In genomic region chr13:78194135-78194849, GRCm38 (mm10) we compare ENCODE assay signal across 10 mouse cellular contexts. TPM values are rescaled to one million over a fixed set of nuclear protein-coding genes. Genes with fewer than 3 reads are reported as not detected.
A peak's percentile ranks its signal among the peaks of the same experiment; 100 is the strongest.
DNase-seq lines count a peak whose midpoint lies in the region; ATAC-seq and TF ChIP-seq lines count a peak whose summit lies in the region.
"Had no signal": no experiment of that assay in that cellular context is flagged by ENCODE, and none has a peak within 500 bp of the region (broad histone marks: within the 10 kb centered on the region; RNA-seq: fewer than 3 reads in every experiment).

No protein-coding gene starts in this region.

- H3K27ac ChIP-seq in heart, embryonic 15.5 days, result no peak overlapping the region
- peak overlapping the region; percentile 100 for H3K27ac ChIP-seq in forebrain, embryonic 10.5 days
- no peak overlapping the region for H3K27ac ChIP-seq in limb, embryonic 13.5 days

- ATAC-seq in heart, embryonic 15.5 days (replicated peaks; ENCODE audit: insufficient number of reproducible peaks, insufficient read depth, low FRiP score, low read depth), result no peak
- ATAC-seq in limb, embryonic 13.5 days (ENCODE audit: low FRiP score, low read depth), result no peak
- ATAC-seq in CD4-positive, CD25-positive, alpha-beta regulatory T cell, adult 4 months, result no peak

- no peak overlapping the region for H3K9ac ChIP-seq in heart, embryonic 15.5 days
- H3K9ac ChIP-seq in limb, embryonic 13.5 days, result peak overlapping the region; percentile 14; the same call in 1 of the 2 replicates

- no peak for TF ChIP-seq CTCF in E14TG2a.4 (conservative IDR thresholded peaks at IDR 0.05; ENCODE audit: low read length)

- peaks cover 17% of the 10 kb centered on the region for H3K4me1 ChIP-seq in heart, embryonic 15.5 days (replicated peaks)
- peaks cover 13% of the 10 kb centered on the region for H3K4me1 ChIP-seq in E14TG2a.4 (replicated peaks; ENCODE audit: low read depth, low read length)
- peaks cover 62% of the 10 kb centered on the region for H3K4me1 ChIP-seq in forebrain, embryonic 10.5 days
- H3K4me1 ChIP-seq in limb, embryonic 13.5 days, result peaks cover 25% of the 10 kb centered on the region

- H3K27me3 ChIP-seq in heart, embryonic 15.5 days, result peaks cover 73% of the 10 kb centered on the region
- H3K27me3 ChIP-seq in E14TG2a.4 (ENCODE audit: insufficient read depth, low read length), result peaks cover 83% of the 10 kb centered on the region
- peaks cover 72% of the 10 kb centered on the region for H3K27me3 ChIP-seq in forebrain, embryonic 10.5 days (ENCODE audit: poor library complexity, severe bottlenecking)
- H3K27me3 ChIP-seq in limb, embryonic 13.5 days, result peaks cover 86% of the 10 kb centered on the region

- H3K9me3 ChIP-seq in heart, embryonic 15.5 days (replicated peaks), result no peaks in the 10 kb centered on the region
- H3K9me3 ChIP-seq in E14TG2a.4 (ENCODE audit: low read length), result no peaks in the 10 kb centered on the region
- no peaks in the 10 kb centered on the region for H3K9me3 ChIP-seq in forebrain, embryonic 10.5 days
- no peaks in the 10 kb centered on the region for H3K9me3 ChIP-seq in limb, embryonic 13.5 days

- 25% methylated on average over 26 of the region's 26 CpGs for WGBS in heart, embryonic 15.5 days
- WGBS in forebrain, embryonic 10.5 days, result 4% methylated on average over 25 of the region's 26 CpGs
- 9% methylated on average over 17 of the region's 26 CpGs for WGBS in limb, embryonic 13.5 days

- intact Hi-C loops in heart, postnatal 10 days (cut with DNase I), result loop anchor here (10.0 kb wide), 1 partner anchor 1079 kb away; no protein-coding TSS in a partner anchor

- peak overlapping the region; percentile 67 for H3K4me2 ChIP-seq in heart, embryonic 15.5 days
- H3K4me2 ChIP-seq in limb, embryonic 13.5 days (replicated peaks), result peak overlapping the region; percentile 66

- no peak for DNase-seq in heart, postnatal 10 days
- no peak for DNase-seq in forebrain, embryonic 10.5 days (ENCODE audit: extremely low spot score, low spot score)
- DNase-seq in adrenal gland, postnatal 25 days, result no peak
- no peak for DNase-seq in gastrocnemius, adult 8-10 months (ENCODE audit: low spot score in 2 of 2)
- DNase-seq: layer of hippocampus, adult 9-11 months had no signal

- peak overlapping the region; percentile 45 for H3K4me3 ChIP-seq in heart, embryonic 15.5 days
- peak overlapping the region; percentile 67; the same call in 1 of the 2 replicates for H3K4me3 ChIP-seq in E14TG2a.4 (replicated peaks; ENCODE audit: low read length)
- peak overlapping the region; percentile 96 for H3K4me3 ChIP-seq in forebrain, embryonic 10.5 days
- H3K4me3 ChIP-seq in limb, embryonic 13.5 days, result peak overlapping the region; percentile 41
- H3K4me3 ChIP-seq: myocyte had no signal

- no peaks in the 10 kb centered on the region for H3K36me3 ChIP-seq in heart, embryonic 15.5 days
- H3K36me3 ChIP-seq in E14TG2a.4 (ENCODE audit: insufficient read depth, low read length), result no peaks in the 10 kb centered on the region
- H3K36me3 ChIP-seq in forebrain, embryonic 10.5 days (replicated peaks), result peaks cover 72% of the 10 kb centered on the region
- no peaks in the 10 kb centered on the region for H3K36me3 ChIP-seq in limb, embryonic 13.5 days

RNA-seq across cellular contexts. Expression of gene Nr2f1, which starts 5.3 kb away (rescaled TPM):
- 3.2 and 4.5 TPM in 2 replicates for polyA plus RNA-seq in heart, embryonic 15.5 days (2015; fragmentation: Nextera tagmentation; extraction: Ambion mirVana)
- 1 to 10 TPM; 6.2 to 6.7 TPM for total RNA-seq in heart, postnatal 10 days (2021)
- 64.9 and 66.1 TPM in 2 replicates for polyA plus RNA-seq in forebrain, embryonic 10.5 days (2016; fragmentation: Nextera tagmentation; extraction: Ambion mirVana)
- 3.0 and 3.1 TPM in 2 replicates for polyA plus RNA-seq in limb, embryonic 13.5 days (2015; fragmentation: Nextera tagmentation; extraction: Ambion mirVana)
- 17.5 and 28.8 TPM in 2 replicates for total RNA-seq in adrenal gland, postnatal 25 days (2021)
- polyA plus RNA-seq in CD4-positive, CD25-positive, alpha-beta regulatory T cell, adult 4 months (2017; shearing (Covaris generic)), result not detected
- total RNA-seq in gastrocnemius, adult 8-10 months (2022), result under 1 TPM; 0.15 to 0.36 (median 0.32) TPM

Comparison
In these comparisons a context has a peak if more than half of its experiments do, and no peak if none do; other contexts are left out.
1. H3K4me3 ChIP-seq: peak in every context shown above with its lines; median percentile 96 in forebrain, embryonic 10.5 days; 67 in E14TG2a.4; 45 in heart, embryonic 15.5 days; 41 in limb, embryonic 13.5 days.
2. RNA of gene Nr2f1, which starts 5.3 kb away (polyA plus RNA-seq): 64.9 to 66.1 TPM in forebrain, embryonic 10.5 days; 3.2 to 4.5 TPM in heart, embryonic 15.5 days, 3.0 to 3.1 TPM in limb, embryonic 13.5 days and not detected in CD4-positive, CD25-positive, alpha-beta regulatory T cell, adult 4 months; every median in the first group is over 10 times any median in the second.